Mouse (Mus musculus): ENCODE measurements around the gene Marcks. TPM values are rescaled to one million over a fixed set of nuclear protein-coding genes. Genes with fewer than 3 reads are reported as not detected.

Gene Marcks
- 10 to 100 TPM; 41.2 to 42.9 TPM for total RNA-seq (2023)

GRCm38 (mm10) chr10:37138778-37139442 lies at the start of gene Marcks:
Gene Marcks, minus strand, starts transcription at chr10:37138920.

Other genes with a start within 250 kb of the Marcks start
- 10 to 100 TPM; 29.3 to 34.1 TPM for gene Hdac2, start 164.4 kb downstream of the Marcks start, total RNA-seq (2023)